Mouse (Mus musculus): ENCODE measurements at regions not wholly inside any gene's neighbourhood (a gene's known extent, or its start where the extent isn't known, plus 50 kb on each side); places are given as distances from the start of the nearest gene placed in this dataset.

- Histone ChIP-seq H3K9ac (no peak overlapping the region), H3K4me1 (0 out of 2 replicates have a peak, but pooled peaks cover 4% of the 10 kb centered on the region), H3K27ac (no peak overlapping the region), H3K9me3 (no peaks in the 10 kb centered on the region), H3K27me3 (replicated peaks) (no peaks in the 10 kb centered on the region), H3K36me3 (replicated peaks) (no peaks in the 10 kb centered on the region), H3K4me3 (no peak overlapping the region), H3K4me2 (no peak overlapping the region)
- WGBS = 24% methylated on average over 4 of the region's 4 CpGs
- no peak for ATAC-seq (replicated peaks)
Observed at GRCm38 (mm10) chr10:66201115-66201514, 894.8 kb upstream of the Jmjd1c start.

- no peaks in the 10 kb centered on the region for H3K27me3 ChIP-seq (replicated peaks)
- H3K9me3 ChIP-seq = 0 out of 2 replicates have a peak, but pooled peaks cover 3% of the 10 kb centered on the region
- H3K27ac ChIP-seq = no peak overlapping the region
- no peak overlapping the region for H3K4me3 ChIP-seq
- no peak overlapping the region for H3K9ac ChIP-seq
- no peak for ATAC-seq (replicated peaks)
- H3K4me2 ChIP-seq = no peak overlapping the region
- no peaks in the 10 kb centered on the region for H3K36me3 ChIP-seq (replicated peaks)
- H3K4me1 ChIP-seq = no peaks in the 10 kb centered on the region
- 51% methylated on average over 2 of the region's 2 CpGs for WGBS
Observed at GRCm38 (mm10) chr10:66228123-66228522, 867.8 kb upstream of the Jmjd1c start.

- no peak for ATAC-seq (replicated peaks)
- WGBS = 75% methylated on average over 2 of the region's 2 CpGs
- Histone ChIP-seq H3K27me3 (replicated peaks) (no peaks in the 10 kb centered on the region), H3K4me2 (no peak overlapping the region), H3K4me1 (no peaks in the 10 kb centered on the region), H3K36me3 (replicated peaks) (no peaks in the 10 kb centered on the region), H3K9me3 (0 out of 2 replicates have a peak, but pooled peaks cover 3% of the 10 kb centered on the region), H3K27ac (no peak overlapping the region), H3K9ac (no peak overlapping the region), H3K4me3 (no peak overlapping the region)
Observed at GRCm38 (mm10) chr10:66234370-66234916, 861.5 kb upstream of the Jmjd1c start.

GRCm38 (mm10) chr10:66256377-66256776, 839.5 kb upstream of the Jmjd1c start:
- Histone ChIP-seq H3K4me1 (peaks cover 4% of the 10 kb centered on the region; the same call in 1 of the 2 replicates), H3K9me3 (no peaks in the 10 kb centered on the region), H3K27ac (0 out of 2 replicates have a peak overlapping the region, but pooled peaks have one; percentile 11), H3K36me3 (replicated peaks) (no peaks in the 10 kb centered on the region), H3K4me2 (no peak overlapping the region), H3K4me3 (no peak overlapping the region), H3K27me3 (replicated peaks) (no peaks in the 10 kb centered on the region), H3K9ac (no peak overlapping the region)
- WGBS = 35% methylated on average over 5 of the region's 5 CpGs
- ATAC-seq (replicated peaks) = no peak

- no peak for ATAC-seq (replicated peaks)
- 40% methylated on average over 4 of the region's 4 CpGs for WGBS
- no peaks in the 10 kb centered on the region for H3K36me3 ChIP-seq (replicated peaks)
- 0 out of 2 replicates have a peak, but pooled peaks cover 4% of the 10 kb centered on the region for H3K4me1 ChIP-seq
- H3K9ac ChIP-seq = no peak overlapping the region
- H3K9me3 ChIP-seq = no peaks in the 10 kb centered on the region
- H3K27ac ChIP-seq = no peak overlapping the region
- H3K4me2 ChIP-seq = no peak overlapping the region
- no peak overlapping the region for H3K4me3 ChIP-seq
- no peaks in the 10 kb centered on the region for H3K27me3 ChIP-seq (replicated peaks)
Observed at GRCm38 (mm10) chr10:66270647-66271270, 825.2 kb upstream of the Jmjd1c start.

GRCm38 (mm10) chr10:66295628-66296027, 800.3 kb upstream of the Jmjd1c start:
- H3K9ac ChIP-seq = no peak overlapping the region
- H3K4me2 ChIP-seq = no peak overlapping the region
- no peak overlapping the region for H3K4me3 ChIP-seq
- H3K36me3 ChIP-seq (replicated peaks) = no peaks in the 10 kb centered on the region
- 59% methylated on average over 4 of the region's 4 CpGs for WGBS
- H3K27ac ChIP-seq = no peak overlapping the region
- no peaks in the 10 kb centered on the region for H3K9me3 ChIP-seq
- ATAC-seq (replicated peaks) = no peak
- H3K4me1 ChIP-seq = no peaks in the 10 kb centered on the region
- no peaks in the 10 kb centered on the region for H3K27me3 ChIP-seq (replicated peaks)

- no peak overlapping the region for H3K4me3 ChIP-seq
- WGBS = 89% methylated on average over 2 of the region's 2 CpGs
- H3K4me2 ChIP-seq = no peak overlapping the region
- no peaks in the 10 kb centered on the region for H3K4me1 ChIP-seq
- no peaks in the 10 kb centered on the region for H3K9me3 ChIP-seq
- no peaks in the 10 kb centered on the region for H3K36me3 ChIP-seq (replicated peaks)
- no peak for ATAC-seq (replicated peaks)
- no peak overlapping the region for H3K27ac ChIP-seq
- no peaks in the 10 kb centered on the region for H3K27me3 ChIP-seq (replicated peaks)
- H3K9ac ChIP-seq = no peak overlapping the region
Observed at GRCm38 (mm10) chr10:66303235-66303780, 792.6 kb upstream of the Jmjd1c start.

- no peak overlapping the region for H3K4me3 ChIP-seq
- no peak for ATAC-seq (replicated peaks)
- H3K36me3 ChIP-seq (replicated peaks) = no peaks in the 10 kb centered on the region
- no peak overlapping the region for H3K9ac ChIP-seq
- no peaks in the 10 kb centered on the region for H3K4me1 ChIP-seq
- H3K4me2 ChIP-seq = no peak overlapping the region
- H3K27ac ChIP-seq = no peak overlapping the region
- no peaks in the 10 kb centered on the region for H3K9me3 ChIP-seq
- H3K27me3 ChIP-seq (replicated peaks) = no peaks in the 10 kb centered on the region
Observed at GRCm38 (mm10) chr10:66304901-66305300, 791.0 kb upstream of the Jmjd1c start.

GRCm38 (mm10) chr10:66331166-66331565, 764.8 kb upstream of the Jmjd1c start:
- H3K4me2 ChIP-seq = no peak overlapping the region
- no peak overlapping the region for H3K9ac ChIP-seq
- no peak for ATAC-seq (replicated peaks)
- no peaks in the 10 kb centered on the region for H3K36me3 ChIP-seq (replicated peaks)
- 31% methylated on average over 3 of the region's 3 CpGs for WGBS
- no peak overlapping the region for H3K4me3 ChIP-seq
- H3K27ac ChIP-seq = no peak overlapping the region
- no peaks in the 10 kb centered on the region for H3K9me3 ChIP-seq
- no peaks in the 10 kb centered on the region for H3K4me1 ChIP-seq
- H3K27me3 ChIP-seq (replicated peaks) = no peaks in the 10 kb centered on the region

- no peaks in the 10 kb centered on the region for H3K9me3 ChIP-seq
- 91% methylated on average over 1 of the region's 1 CpGs for WGBS
- no peak overlapping the region for H3K9ac ChIP-seq
- no peak for ATAC-seq (replicated peaks)
- H3K27ac ChIP-seq = no peak overlapping the region
- H3K36me3 ChIP-seq (replicated peaks) = no peaks in the 10 kb centered on the region
- H3K27me3 ChIP-seq (replicated peaks) = no peaks in the 10 kb centered on the region
- H3K4me3 ChIP-seq = no peak overlapping the region
- no peak overlapping the region for H3K4me2 ChIP-seq
- H3K4me1 ChIP-seq = no peaks in the 10 kb centered on the region
Observed at GRCm38 (mm10) chr10:66337994-66338393, 757.9 kb upstream of the Jmjd1c start.

GRCm38 (mm10) chr10:66342823-66343350, 753.0 kb upstream of the Jmjd1c start:
- ATAC-seq (replicated peaks) = peak; percentile 78
- Histone ChIP-seq H3K9ac (no peak overlapping the region), H3K36me3 (replicated peaks) (no peaks in the 10 kb centered on the region), H3K4me2 (no peak overlapping the region), H3K27me3 (replicated peaks) (no peaks in the 10 kb centered on the region), H3K9me3 (no peaks in the 10 kb centered on the region), H3K27ac (no peak overlapping the region), H3K4me3 (no peak overlapping the region), H3K4me1 (no peaks in the 10 kb centered on the region)
- WGBS = 55% methylated on average over 5 of the region's 5 CpGs

GRCm38 (mm10) chr10:66348398-66348797, 747.5 kb upstream of the Jmjd1c start:
- Histone ChIP-seq H3K4me1 (no peaks in the 10 kb centered on the region), H3K4me2 (no peak overlapping the region), H3K9ac (no peak overlapping the region), H3K9me3 (no peaks in the 10 kb centered on the region), H3K4me3 (no peak overlapping the region), H3K27ac (no peak overlapping the region), H3K36me3 (replicated peaks) (no peaks in the 10 kb centered on the region), H3K27me3 (replicated peaks) (no peaks in the 10 kb centered on the region)
- ATAC-seq (replicated peaks) = no peak
- WGBS = 64% methylated on average over 3 of the region's 3 CpGs

- H3K4me1 ChIP-seq = no peaks in the 10 kb centered on the region
- no peak overlapping the region for H3K27ac ChIP-seq
- H3K9me3 ChIP-seq = no peaks in the 10 kb centered on the region
- H3K4me3 ChIP-seq = no peak overlapping the region
- WGBS = 89% methylated on average over 1 of the region's 1 CpGs
- no peak overlapping the region for H3K9ac ChIP-seq
- no peak overlapping the region for H3K4me2 ChIP-seq
- H3K27me3 ChIP-seq (replicated peaks) = no peaks in the 10 kb centered on the region
- no peaks in the 10 kb centered on the region for H3K36me3 ChIP-seq (replicated peaks)
- no peak for ATAC-seq (replicated peaks)
Observed at GRCm38 (mm10) chr10:66351036-66351435, 744.9 kb upstream of the Jmjd1c start.

Measured in midbrain, embryonic 15.5 days (tissue).